Mouse (Mus musculus): ENCODE data around the gene Hoxa13.

The Hoxa13 gene

DNA sequence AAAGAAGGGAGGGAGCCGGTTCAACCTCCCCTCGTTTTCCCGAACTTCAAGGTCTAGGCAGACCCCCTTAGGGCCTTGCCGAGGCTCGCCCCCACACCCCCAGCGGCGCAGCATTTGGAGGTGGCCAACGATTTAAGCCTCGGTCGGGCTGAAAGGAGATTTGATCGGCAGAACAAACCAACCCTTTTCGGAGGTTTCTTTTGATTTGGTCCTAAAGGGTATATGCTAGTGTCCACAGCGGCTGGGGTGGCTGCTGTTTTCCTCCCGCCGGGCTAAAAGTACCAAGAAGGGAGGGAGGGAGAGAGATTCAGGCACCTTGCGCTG lies 11.3 kb downstream of the Hoxa13 start:
- DNase-seq (ENCODE audit: low spot score), result peak; percentile 35

DNA sequence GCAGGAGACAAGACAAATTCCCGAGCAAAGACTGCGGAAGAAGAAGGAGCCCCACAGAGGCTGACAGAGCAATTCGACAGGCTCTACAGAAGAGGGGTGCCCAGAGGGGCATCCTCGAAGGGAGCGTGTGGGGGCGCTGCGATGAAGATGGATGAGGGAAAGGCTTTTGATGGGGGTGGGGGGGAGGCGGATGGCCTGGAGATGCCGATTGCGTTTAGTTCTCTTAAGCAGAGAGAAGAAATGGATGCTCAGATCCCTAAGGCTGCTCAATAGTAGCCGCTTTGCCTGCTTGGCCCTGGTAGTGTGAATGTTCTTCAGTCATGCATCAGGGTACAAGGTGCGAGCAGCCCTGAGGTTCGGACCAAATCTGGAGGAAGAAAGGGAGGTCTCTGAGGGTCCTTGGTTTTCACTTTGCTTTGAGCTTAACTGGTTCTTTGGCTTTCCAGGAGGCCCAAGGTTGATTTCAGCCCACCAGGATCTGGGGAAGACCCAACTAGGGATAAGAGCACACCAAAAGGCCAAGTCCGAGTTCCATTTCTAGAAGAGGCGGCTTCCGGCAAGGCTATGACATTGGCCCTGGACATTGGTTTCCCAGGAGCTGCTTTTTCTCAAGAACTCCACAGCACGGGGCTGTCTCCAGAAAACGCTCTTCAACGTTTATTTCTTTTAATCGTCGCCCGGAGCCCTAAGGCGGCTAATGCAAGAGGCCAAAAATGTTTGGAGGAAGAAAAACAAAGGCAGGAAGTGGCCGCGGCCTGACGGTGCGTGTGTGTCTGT lies 11.9 kb downstream of the Hoxa13 start:
- DNase-seq (ENCODE audit: low spot score), result peak; percentile 40

DNA sequence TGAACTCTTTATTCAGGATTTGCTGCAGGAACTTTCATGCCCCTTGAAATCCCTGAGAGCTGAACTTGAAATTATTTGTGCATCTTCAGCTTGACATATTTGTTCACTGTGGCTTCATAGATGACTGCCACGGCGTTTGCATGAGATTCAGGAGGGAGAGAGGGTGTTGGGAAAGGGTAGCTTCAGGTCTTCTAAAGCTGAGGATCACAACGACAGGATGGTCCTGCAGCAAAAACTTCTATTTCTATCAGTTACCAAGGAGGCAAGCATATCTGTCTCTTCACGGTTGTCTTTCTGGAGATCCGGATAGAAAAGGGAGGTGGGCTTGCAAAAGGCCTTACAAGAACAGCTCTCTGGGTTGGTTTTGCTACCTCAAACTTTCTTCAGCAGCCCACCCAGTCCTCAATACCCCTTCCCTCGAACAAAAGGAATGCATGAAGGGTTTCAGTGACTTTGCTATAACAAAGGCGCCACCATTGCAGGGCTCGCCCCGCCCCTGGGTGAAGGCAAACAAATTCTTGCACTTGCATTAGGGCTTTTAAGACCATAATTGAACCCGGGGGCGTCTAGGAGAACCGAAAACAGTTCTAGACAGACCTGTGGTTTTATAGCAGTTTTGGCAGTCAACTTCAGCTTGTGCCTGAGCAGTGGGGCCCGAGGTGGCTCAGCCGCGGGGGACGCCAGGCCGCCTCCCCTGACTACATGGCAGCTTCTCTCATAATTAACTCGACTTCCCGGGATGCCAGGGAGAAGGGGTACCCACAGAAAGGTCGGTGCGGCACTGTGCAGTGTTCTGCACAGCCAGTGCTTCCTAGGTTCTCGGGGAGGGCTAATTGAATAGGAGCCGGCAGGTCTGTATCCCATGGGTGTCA lies 12.7 kb downstream of the Hoxa13 start:
- peak; percentile 3 for DNase-seq (ENCODE audit: low spot score)

DNA sequence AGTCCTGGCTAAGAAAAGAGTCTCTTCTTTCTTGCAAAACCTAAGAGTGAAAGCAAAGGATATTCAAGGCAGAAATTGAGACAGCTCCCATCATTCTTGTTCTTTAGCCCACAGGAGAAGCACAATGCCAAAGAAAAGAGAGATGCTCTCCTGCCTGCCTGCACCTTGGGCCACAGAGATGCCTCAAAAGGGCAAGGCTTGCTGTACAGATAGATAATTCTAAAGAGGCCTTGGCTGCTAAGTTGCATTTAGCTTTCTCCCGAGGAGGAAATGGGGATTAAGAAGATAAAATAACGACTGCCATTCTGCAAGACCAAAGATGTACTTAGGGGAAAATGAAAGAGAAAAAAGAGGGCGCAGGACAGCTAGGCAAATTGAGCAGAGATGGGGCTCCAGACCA lies 13.8 kb downstream of the Hoxa13 start:
- peak; percentile 19 for DNase-seq (ENCODE audit: low spot score)

DNA sequence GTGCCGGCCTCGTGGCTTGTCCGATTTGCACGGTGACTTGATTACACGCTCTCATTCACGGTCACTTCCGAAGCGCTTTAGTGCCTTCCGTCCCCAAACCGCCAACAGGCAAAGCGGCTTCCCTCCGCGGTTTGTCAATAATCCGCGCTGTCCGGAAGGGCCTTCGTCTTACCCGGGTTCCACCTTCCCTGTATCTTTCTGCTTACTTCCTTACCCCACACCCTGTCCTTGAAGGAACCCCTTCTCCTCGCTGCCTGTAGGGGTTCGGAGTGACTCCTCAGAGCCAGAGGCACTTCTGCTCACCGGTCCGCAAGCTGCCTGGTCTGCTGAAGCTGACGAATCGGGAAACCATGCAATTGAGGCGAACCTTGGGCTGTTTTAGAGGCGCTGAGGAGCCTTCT lies 14.3 kb downstream of the Hoxa13 start:
- DNase-seq (ENCODE audit: low spot score), result peak; percentile 46

DNA sequence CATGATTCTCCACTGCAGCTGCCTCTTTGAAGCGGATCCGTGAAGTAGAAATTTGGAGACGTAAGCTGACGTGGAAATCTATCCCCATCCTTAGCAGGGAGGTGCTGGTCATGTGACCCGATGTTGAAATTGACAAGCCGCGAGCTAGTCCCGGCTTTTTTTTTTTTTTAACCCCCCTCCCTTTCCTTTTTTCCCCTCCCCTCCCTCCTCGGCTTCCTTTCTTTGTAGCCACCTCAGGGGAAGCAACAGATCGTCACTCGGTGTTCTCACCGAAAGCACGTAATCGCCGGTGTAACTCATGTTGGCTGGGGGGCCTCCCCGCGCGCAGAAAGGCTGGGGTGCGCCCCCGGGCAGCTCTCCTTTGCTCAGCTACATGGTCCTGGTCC lies 14.9 kb downstream of the Hoxa13 start, which contains the start of gene Hoxa11:
Hoxa11 (minus strand) TSS at position 54 of the 386 bp plus-strand sequence.
- peak; percentile 64 for DNase-seq (ENCODE audit: low spot score)

DNA sequence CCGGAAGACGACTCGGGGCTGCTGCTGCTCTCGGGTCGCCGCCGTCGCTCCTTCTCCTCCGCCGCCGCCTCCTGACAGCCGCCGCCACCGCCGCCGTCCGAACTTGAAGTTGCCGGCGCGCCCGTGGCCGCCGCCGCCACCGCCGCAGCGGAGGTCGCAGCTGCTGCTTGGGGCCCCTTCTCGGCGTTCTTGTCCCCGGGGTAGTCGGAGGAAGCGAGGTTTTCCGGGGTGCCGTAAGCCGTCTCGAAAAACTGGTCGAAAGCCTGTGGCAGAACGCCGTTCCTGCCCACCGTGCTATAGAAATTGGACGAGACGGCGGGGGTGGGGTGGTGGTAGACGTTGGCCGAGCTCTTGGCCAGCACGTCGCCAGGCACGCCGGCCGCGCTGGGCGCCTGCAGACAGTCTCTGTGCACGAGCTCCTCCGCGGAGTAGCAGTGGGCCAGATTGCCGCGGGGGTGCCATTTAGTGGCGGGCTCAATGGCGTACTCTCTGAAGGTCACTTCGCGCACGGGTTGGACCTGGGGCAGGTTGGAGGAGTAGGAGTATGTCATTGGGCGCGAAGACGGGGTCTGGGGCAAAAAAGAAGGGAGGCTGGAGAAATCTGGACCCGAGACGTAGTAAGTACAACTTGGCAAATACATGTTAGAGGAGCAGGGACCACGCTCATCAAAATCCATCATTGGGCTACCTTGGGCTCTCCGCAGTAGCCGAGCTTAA lies 15.5 kb downstream of the Hoxa13 start:
- DNase-seq (ENCODE audit: low spot score), result peak; percentile 65

DNA sequence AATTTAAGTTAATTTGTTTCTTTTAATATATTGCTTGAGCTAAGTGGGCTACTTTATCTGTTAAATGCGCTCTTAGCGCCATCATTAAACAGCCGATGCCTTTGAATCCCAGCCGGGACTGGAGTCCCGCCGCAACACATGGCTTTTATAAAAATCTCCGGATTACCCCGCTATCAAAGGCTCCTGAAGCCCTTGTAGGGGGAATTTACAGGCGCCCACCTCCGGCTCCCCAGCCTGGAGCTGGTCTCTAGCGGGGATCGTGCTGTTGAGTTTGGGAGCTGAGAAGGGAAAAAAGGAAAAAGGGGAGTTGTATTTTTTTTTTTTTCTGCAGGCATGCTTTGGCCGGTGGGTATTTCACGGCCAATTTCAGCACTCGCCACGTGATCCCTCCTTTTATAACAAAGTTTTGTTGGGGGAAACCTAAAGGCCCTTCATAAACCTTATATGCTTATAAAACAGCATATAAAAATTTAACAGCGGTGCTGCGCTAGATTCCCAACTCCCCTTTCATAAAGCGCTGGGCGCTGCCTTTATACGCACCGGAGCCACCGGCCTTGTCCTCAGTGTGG lies 16.1 kb downstream of the Hoxa13 start:
- peak; percentile 18 for DNase-seq (ENCODE audit: low spot score)

DNA sequence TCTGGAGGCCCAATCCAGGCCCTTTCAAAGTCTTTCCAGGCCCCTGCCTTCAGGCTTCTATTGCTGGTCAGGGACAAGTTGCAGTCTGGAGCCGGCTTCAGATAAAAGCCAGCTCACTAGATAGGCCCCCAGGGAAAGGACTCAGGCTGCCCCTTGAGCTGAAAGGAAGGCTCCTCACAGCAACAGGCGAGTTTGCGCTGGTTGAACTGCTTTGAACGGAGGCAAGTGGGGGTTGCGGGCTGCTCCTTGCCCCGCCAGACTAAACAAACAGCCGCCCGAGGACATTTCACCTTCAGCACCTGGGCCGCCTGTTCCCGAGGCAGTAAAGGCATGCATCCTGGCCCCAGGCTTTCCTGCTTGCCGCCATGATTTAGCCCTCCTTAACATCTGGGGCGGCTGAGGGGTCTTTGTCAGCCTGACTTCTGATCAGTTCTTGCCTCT lies 17.0 kb downstream of the Hoxa13 start:
- DNase-seq (ENCODE audit: low spot score), result peak; percentile 43

DNA sequence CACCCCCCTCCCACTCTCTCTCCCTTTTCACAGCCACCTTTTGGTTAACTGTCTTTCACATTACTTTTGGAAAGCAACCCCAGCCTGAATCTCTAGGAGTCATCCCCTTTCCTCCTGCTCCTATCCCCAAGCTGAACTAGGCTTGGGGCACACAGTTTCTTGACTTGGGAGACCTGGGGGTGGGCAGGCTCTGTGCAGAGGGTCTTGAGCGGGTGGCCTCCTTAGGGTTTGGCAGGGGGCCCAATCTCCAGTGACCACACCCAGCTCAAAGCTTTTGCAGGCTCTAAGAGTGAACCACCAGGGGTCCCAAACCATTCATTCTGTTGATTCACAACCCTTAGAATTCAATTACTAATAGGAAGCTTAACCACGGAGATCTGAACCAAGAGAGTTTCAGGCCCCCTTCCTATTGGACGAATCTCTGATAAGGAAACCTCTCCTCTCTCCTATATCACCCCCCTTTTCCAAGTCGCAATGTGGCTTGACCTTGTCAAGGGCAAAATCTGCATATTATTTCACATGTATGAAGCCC lies 17.8 kb downstream of the Hoxa13 start:
- DNase-seq (ENCODE audit: low spot score), result peak; percentile 24

DNA sequence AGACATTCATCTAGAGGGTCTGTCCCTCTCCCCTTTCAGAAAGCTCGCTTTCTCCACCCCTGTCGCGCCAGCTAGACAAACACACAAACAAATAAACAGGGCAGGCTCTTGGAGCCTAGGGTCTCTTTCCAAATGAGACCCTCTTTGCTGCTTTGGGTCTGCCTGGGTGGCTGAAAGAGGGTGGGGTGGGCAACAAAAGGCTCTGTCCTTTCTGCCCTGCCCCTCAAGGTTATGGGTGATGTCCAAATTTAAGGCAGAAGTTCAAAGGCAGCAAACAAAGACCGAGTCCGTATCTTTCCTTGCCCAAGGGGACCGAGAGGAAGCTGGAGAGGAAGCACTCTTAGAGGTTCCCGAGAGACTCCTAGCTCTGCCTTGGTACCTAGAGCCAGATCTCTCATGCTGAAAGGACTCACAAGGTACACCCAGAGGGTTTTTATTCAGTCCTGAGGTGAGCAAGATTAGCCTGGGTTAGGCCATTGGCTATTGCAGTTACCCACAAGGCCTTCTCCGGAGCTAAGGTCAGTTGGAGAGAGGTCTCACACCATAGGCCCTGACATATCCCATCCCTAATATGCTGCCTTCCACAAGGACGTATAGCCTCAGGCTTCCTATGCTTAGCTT lies 19.6 kb downstream of the Hoxa13 start:
- DNase-seq (ENCODE audit: low spot score), result no peak

DNA sequence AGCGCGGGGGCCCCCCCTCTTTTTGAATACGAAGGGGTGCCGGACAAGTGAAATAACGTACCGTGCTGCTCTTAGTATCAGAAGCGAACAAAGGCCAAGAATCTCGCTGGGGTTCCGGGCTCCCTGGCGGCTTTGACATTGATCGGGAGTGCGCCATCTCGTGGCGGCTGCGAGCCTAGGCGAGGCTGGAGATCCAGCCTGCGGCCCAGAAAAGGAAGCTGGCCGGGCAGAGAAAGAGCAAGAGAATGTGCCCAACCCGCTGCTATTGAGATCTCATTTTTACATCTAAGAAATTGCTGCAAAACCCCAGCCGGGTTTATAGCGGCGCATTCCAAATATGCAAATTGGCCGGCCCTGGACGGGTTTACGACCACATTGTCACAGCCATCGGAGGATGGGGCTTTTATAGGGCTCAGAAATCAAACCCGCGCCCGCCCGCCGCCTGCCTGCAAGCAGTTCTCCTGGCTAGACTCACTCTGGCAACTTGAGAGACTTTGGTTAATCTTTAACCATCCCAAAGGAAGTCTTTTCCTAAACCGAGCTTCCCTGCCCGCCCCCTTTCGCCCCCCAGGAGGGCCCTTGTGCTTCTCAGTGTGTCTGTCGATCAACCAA lies 20.2 kb downstream of the Hoxa13 start, which contains the start of gene Hoxa10:
Hoxa10 (minus strand) TSS at position 466 of the 612 bp plus-strand sequence.
- peak; percentile 89 for DNase-seq (ENCODE audit: low spot score)

DNA sequence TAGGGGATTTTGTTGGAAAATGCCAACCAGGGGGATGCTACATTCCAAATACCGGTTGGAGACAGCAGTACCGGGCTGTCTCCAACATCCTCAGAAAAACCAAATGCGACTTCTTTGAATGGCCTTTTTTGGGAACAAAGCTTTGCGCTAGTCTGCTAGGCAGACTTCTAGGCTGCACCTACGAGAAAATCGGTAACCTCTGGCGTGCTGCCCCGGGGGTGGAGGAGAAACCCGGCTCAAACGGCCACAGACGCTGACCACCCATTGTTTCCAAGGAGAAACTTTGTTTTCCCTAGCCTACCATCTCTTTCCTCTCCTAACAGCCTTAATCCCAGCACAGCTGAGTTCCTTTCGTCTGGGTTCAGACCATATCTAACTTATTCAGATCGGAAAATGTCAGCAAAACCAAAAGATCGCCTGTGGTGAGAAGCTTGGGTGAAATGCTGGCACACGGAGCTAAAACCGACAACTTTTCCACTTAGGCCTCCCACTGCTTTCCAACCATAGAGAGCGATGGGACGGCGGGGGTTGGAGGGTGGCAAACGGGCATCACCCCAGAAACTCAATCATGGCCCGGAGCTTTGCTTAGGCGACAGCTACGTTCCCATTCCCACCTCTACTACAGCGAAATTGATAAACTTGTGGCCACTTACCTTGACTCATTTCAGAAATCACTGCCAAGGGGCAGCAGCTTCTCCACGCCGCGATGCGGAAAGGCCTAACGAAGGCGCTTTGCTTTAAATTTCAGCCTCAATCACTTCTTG lies 20.9 kb downstream of the Hoxa13 start:
- no peak for DNase-seq (ENCODE audit: low spot score)

DNA sequence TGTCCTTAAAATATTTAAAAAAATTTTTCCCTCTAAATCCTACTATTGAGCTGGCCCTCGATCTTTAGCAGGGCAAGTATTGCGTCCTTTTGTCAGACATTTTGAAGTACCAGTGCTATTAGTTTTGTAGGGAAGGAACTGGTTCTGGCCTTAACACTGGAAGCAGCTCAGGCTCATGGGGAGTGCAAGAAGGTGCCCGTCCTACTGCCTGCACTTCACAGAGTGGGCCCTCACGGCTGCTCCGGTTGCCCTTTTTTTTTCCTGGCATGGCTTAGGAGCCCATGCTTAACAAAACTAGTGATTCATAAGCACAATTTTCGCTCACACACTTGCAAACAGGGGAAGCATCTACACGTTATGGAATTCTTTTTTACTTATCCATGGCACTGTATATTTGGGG lies 21.7 kb downstream of the Hoxa13 start:
- DNase-seq (ENCODE audit: low spot score), result no peak

DNA sequence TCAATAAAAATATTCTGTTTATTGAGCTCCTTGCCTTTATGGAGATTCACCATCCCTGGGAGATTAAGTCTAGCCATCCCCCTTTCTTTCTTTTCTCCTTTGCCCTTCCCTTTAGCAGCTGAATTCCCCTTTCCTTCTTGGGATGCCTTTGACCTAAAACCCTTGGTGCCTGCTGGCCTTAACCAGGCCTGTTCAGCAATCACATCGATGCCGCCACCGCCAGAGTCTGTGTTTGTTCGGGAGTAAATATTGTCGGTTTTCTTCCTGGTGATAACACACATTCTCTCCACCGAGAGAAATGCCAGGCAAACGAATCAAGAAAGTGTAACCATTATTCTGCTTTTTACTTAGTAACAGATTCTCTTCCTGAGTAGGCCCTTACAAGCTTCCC lies 22.5 kb downstream of the Hoxa13 start:
- no peak for DNase-seq (ENCODE audit: low spot score)

DNA sequence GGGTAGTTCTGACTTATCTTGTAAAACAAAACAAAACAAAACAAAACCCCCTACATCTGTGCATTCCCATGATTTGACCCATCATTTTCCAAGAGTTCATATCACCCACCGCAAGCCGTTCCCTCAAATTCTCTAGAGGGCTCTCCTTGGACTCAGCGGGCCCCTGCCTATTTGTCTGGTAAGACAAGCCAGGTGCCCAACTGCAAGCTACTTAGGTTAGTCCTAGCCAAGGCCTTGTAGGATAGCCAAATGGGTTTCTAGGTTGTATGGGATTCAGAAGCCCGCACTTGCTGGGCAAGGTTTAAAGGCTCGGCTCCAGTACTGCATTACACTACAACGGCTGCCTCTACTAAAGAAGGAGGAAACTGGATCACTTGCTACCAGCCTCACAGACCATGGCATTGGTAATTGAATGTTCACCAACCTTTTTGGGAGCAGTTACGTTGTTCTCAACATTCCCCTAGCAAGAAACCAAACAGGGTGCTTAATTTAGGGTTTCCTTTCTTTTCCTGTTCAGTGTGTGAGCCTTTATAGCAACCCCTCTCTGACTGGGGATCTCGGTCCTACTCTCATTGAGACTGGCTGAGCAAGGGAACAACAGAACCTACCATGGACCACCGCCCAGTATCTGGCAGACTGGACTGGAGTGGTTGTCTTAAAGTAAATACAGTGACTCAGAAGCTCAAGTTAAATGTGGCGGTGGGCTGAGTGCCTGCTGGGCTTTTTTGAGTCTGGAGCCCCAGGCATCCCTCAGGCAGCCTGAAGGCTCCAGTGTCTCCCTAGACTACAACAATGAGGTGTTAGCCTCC lies 23.1 kb downstream of the Hoxa13 start:
- no peak for DNase-seq (ENCODE audit: low spot score)

DNA sequence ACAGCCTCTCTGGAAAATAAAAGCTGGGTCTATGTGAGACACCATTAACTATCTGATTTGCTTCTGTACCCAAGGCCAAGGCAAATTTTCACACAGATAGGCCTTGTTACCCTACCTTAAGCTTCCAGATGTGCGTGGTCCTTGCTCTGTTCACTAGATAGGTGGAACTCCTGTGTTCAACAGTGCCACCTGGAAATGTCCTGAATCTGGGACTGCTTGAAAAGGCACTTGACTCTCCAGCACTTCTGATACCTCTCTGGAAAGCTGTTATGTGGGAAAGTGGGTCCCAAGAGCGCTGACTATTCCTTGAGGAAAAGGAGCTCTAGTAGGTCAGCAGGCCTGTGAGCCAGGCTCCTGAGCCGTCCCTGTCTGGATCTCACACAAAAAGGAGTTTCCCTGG lies 23.9 kb downstream of the Hoxa13 start:
- no peak for DNase-seq (ENCODE audit: low spot score)

DNA sequence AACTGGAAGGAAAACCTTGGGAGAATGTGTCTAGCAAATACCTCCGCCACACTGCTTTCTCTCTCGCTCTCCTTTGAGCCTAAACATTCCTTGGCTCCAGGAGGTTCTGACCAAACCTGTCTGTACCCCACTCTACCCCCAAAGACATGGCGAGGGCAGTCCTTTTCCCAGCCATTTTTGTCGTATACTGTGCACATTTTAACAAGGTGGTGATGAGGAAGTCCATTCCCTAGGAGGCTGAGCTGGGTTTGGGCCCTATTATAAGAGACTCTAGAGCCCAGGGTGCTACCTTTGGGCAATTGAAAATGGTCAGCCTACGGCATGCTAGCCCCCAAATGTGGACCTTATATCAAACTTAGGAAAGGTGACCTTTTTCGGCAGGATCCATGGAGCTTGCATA lies 24.8 kb downstream of the Hoxa13 start:
- no peak for DNase-seq (ENCODE audit: low spot score)

DNA sequence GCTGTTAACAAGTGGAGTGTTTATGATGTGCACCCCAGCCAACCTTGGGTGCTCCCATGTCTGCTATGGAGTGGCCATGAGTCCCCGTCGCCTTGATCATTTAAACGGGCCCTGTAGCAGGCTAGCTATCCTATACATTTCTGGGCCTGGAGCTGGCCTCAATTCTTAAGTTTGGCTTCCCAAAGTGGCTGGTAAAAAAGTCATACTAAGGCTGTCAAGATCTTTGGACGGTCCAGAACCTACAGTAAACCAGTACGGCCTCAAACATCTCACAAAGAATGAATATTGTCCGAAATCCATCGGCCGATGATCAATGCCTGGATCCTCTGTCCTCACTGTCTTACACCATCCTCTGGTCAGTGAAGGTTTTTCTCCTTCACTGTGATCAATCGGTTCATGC lies 25.4 kb downstream of the Hoxa13 start:
- DNase-seq (ENCODE audit: low spot score), result no peak

Measured in urinary bladder, postnatal 25 days (tissue).